Mouse (Mus musculus) bone marrow macrophage, adult 2 months (primary cell): ENCODE results near the gene Rin2.

Source experiments
- CTCF ChIP-seq: IDR thresholded peaks from 2 replicates; pipeline ENCODE4 v1.5.1; 2012; ENCODE audit warnings: low read depth, mild to moderate bottlenecking, low read length, moderate library complexity
- POLR2A ChIP-seq: IDR thresholded peaks from 2 replicates; pipeline ENCODE4 v1.6.1; 2012; ENCODE audit warnings: mild to moderate bottlenecking, low read depth, low read length, borderline replicate concordance

DNA sequence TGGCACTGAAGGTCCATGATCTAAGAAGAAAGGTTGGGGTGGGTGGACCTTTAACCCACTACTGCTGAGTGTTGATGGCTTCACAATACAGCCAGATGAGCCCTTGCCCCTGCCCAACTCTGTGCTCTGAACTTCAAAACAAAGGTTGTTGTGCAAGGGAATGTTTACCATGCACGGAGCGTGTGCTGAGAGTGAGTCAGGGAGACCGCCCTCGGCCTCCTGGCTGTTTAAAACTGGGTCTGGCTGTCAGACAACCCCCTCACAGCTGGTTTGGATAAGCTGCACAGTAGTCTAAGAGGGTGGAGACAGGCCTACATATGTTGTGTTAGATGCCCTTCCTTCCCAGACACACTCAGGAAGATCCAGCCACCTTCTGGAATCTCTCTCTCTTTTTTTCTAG, 175.8 kb downstream of the Rin2 start:
- TF ChIP-seq POLR2A (no peak), CTCF (no peak)
